Mouse (Mus musculus): ENCODE results near the gene Foxd1. TPM values are rescaled to one million over a fixed set of nuclear protein-coding genes. Genes with fewer than 3 reads are reported as not detected.
A peak's percentile ranks its signal among the peaks of the same experiment; 100 is the strongest.

Gene Foxd1
- polyA plus RNA-seq, 1 experiment from 2014 or later, result not detected

- Histone ChIP-seq H3K9ac (no peak overlapping the region), H3K36me3 (no peaks in the 10 kb centered on the region), H3K4me2 (peak overlapping the region; percentile 92), H3K27me3 (peaks cover 74% of the 10 kb centered on the region), H3K9me3 (replicated peaks) (peaks cover 5% of the 10 kb centered on the region; the same call in 1 of the 2 replicates), H3K27ac (no peak overlapping the region), H3K4me3 (peak overlapping the region; percentile 53; the same call in 1 of the 2 replicates), H3K4me1 (replicated peaks) (peaks cover 23% of the 10 kb centered on the region)
- no peak for ATAC-seq (replicated peaks; ENCODE audit: insufficient number of reproducible peaks, insufficient read depth, low FRiP score, low read depth)
- WGBS, result 25% methylated on average over 6 of the region's 6 CpGs
These were observed 36.3 kb downstream of the Foxd1 start for GRCm38 (mm10) chr13:98390363-98390762.

- no peak; the same call in 1 of the 2 replicates for ATAC-seq (replicated peaks; ENCODE audit: insufficient number of reproducible peaks, insufficient read depth, low FRiP score, low read depth)
- H3K27ac ChIP-seq, result no peak overlapping the region
- H3K4me2 ChIP-seq, result peak overlapping the region; percentile 92
- H3K36me3 ChIP-seq, result no peaks in the 10 kb centered on the region
- H3K27me3 ChIP-seq, result peaks cover 74% of the 10 kb centered on the region
- peaks cover 23% of the 10 kb centered on the region for H3K4me1 ChIP-seq (replicated peaks)
- peak overlapping the region; percentile 53 for H3K4me3 ChIP-seq
- peak overlapping the region; percentile 20; the same call in 1 of the 2 replicates for H3K9ac ChIP-seq
- H3K9me3 ChIP-seq (replicated peaks), result peaks cover 5% of the 10 kb centered on the region; the same call in 1 of the 2 replicates
- WGBS, result 2% methylated on average over 68 of the region's 68 CpGs
These were observed 37.0 kb downstream of the Foxd1 start for GRCm38 (mm10) chr13:98390771-98391634.

GRCm38 (mm10) chr13:98391635-98391990 lies 37.6 kb downstream of the Foxd1 start:
- Histone ChIP-seq H3K27me3 (peaks cover 69% of the 10 kb centered on the region), H3K9me3 (replicated peaks) (no peaks in the 10 kb centered on the region), H3K4me1 (replicated peaks) (peaks cover 23% of the 10 kb centered on the region), H3K36me3 (no peaks in the 10 kb centered on the region), H3K9ac (no peak overlapping the region), H3K4me3 (peak overlapping the region; percentile 53), H3K27ac (no peak overlapping the region), H3K4me2 (peak overlapping the region; percentile 92)
- 11% methylated on average over 4 of the region's 4 CpGs for WGBS
- ATAC-seq (replicated peaks; ENCODE audit: insufficient number of reproducible peaks, insufficient read depth, low FRiP score, low read depth), result no peak

- no peaks in the 10 kb centered on the region for H3K9me3 ChIP-seq (replicated peaks)
- peaks cover 23% of the 10 kb centered on the region for H3K4me1 ChIP-seq (replicated peaks)
- 55% methylated on average over 6 of the region's 6 CpGs for WGBS
- H3K9ac ChIP-seq, result no peak overlapping the region
- no peaks in the 10 kb centered on the region for H3K36me3 ChIP-seq
- no peak overlapping the region for H3K4me2 ChIP-seq
- no peak overlapping the region for H3K27ac ChIP-seq
- no peak for ATAC-seq (replicated peaks; ENCODE audit: insufficient number of reproducible peaks, insufficient read depth, low FRiP score, low read depth)
- peaks cover 67% of the 10 kb centered on the region for H3K27me3 ChIP-seq
- no peak overlapping the region for H3K4me3 ChIP-seq
These were observed 38.0 kb downstream of the Foxd1 start for GRCm38 (mm10) chr13:98392031-98392430.

- Histone ChIP-seq H3K27ac (no peak overlapping the region), H3K9me3 (replicated peaks) (no peaks in the 10 kb centered on the region), H3K4me1 (replicated peaks) (peaks cover 23% of the 10 kb centered on the region), H3K27me3 (peaks cover 58% of the 10 kb centered on the region), H3K4me2 (peak overlapping the region; percentile 16; the same call in 1 of the 2 replicates), H3K4me3 (0 out of 2 replicates have a peak overlapping the region, but pooled peaks have one; percentile 4), H3K36me3 (no peaks in the 10 kb centered on the region), H3K9ac (peak overlapping the region; percentile 3; the same call in 1 of the 2 replicates)
- no peak for ATAC-seq (replicated peaks; ENCODE audit: insufficient number of reproducible peaks, insufficient read depth, low FRiP score, low read depth)
- 23% methylated on average over 10 of the region's 10 CpGs for WGBS
These were observed 39.5 kb downstream of the Foxd1 start for GRCm38 (mm10) chr13:98393356-98394070.

Other genes with a start within 250 kb of the Foxd1 start
- gene Arhgef28, start 147.8 kb upstream of the Foxd1 start, polyA plus RNA-seq (2015; fragmentation: Nextera tagmentation; extraction: Ambion mirVana), result 10.7 and 15.4 TPM in 2 replicates
- 12.5 and 16.0 TPM in 2 replicates for gene Utp15, start 91.2 kb upstream of the Foxd1 start, polyA plus RNA-seq (2015; fragmentation: Nextera tagmentation; extraction: Ambion mirVana)
- gene Ankra2, start 91.2 kb upstream of the Foxd1 start, polyA plus RNA-seq (2015; fragmentation: Nextera tagmentation; extraction: Ambion mirVana), result 15.4 and 17.0 TPM in 2 replicates
- not detected in 2 replicates for gene Gm21976, start 74.4 kb upstream of the Foxd1 start, polyA plus RNA-seq (2015; fragmentation: Nextera tagmentation; extraction: Ambion mirVana)
- 353 and 399 TPM in 2 replicates for gene Btf3, start 37.2 kb upstream of the Foxd1 start, polyA plus RNA-seq (2015; fragmentation: Nextera tagmentation; extraction: Ambion mirVana)
- 0.36 and 0.79 TPM in 2 replicates for gene Gm10320, start 137.8 kb downstream of the Foxd1 start, polyA plus RNA-seq (2015; fragmentation: Nextera tagmentation; extraction: Ambion mirVana)